Mouse (Mus musculus) neural tube, embryonic 13.5 days (tissue): ENCODE measurements around the gene Gm20662. TPM values are rescaled to one million over a fixed set of nuclear protein-coding genes. Genes with fewer than 3 reads are reported as not detected.
A peak's percentile ranks its signal among the peaks of the same experiment; 100 is the strongest.

Source experiments
- ATAC-seq: fragments of 200-750 bp; cut with Nextera tagmentation; 2 replicates; pipeline ENCODE4 v1.8.0; 2017; ENCODE audit warnings: low read depth, mild to moderate bottlenecking, moderate TSS enrichment, moderate library complexity
- H3K27ac ChIP-seq: fragments of 300-500 bp; sonication (generic); replicated peaks from 2 replicates; pipeline ENCODE4 v1.5.1; 2015; ENCODE audit warnings: moderate library complexity, mild to moderate bottlenecking, inconsistent platforms
- H3K27me3 ChIP-seq: fragments of 300-500 bp; sonication (generic); 2 replicates; pipeline ENCODE4 v1.6.1; 2015; ENCODE audit warnings: mild to moderate bottlenecking, inconsistent platforms
- H3K36me3 ChIP-seq: fragments of 300-500 bp; sonication (generic); 2 replicates; pipeline ENCODE4 v1.6.1; 2015; ENCODE audit warnings: mild to moderate bottlenecking, inconsistent platforms
- H3K4me1 ChIP-seq: fragments of 300-500 bp; sonication (generic); replicated peaks from 2 replicates; pipeline ENCODE4 v1.6.1; 2015; ENCODE audit warnings: inconsistent platforms
- H3K4me2 ChIP-seq: fragments of 300-500 bp; sonication (generic); 2 replicates; pipeline ENCODE4 v1.6.1; 2015; ENCODE audit warnings: inconsistent platforms, mild to moderate bottlenecking, moderate library complexity
- H3K4me3 ChIP-seq: fragments of 300-500 bp; sonication (generic); 2 replicates; pipeline ENCODE4 v1.5.1; 2015; ENCODE audit warnings: mild to moderate bottlenecking, inconsistent platforms
- H3K9ac ChIP-seq: fragments of 300-500 bp; sonication (generic); 2 replicates; pipeline ENCODE4 v1.6.1; 2015; ENCODE audit warnings: moderate library complexity, mild to moderate bottlenecking, inconsistent platforms
- H3K9me3 ChIP-seq: fragments of 300-500 bp; sonication (generic); 2 replicates; pipeline ENCODE4 v1.6.1; 2016; ENCODE audit warnings: inconsistent platforms
- WGBS: fragments of 180-500 bp; shearing (Covaris S2); methylation state at CpG from one replicate; pipeline ENCODE4 v1.1.7; 2015; 5-methylcytosine and 5-hydroxymethylcytosine counted together
- microRNA-seq: library from miRNA; unstranded; fragments of <30 nt; microRNA quantifications from one replicate; pipeline ENCODE4, GENCODE M21; 2016
- polyA plus RNA-seq: library from polyadenylated mRNA; unstranded; fragments of >200 nt; fragmentation: Nextera tagmentation; extraction: Ambion mirVana; gene quantifications from 2 replicates; pipeline ENCODE4 v1.2.1, GENCODE M21; 2015

Gene Gm20662
- polyA plus RNA-seq, 1 experiment from 2014 or later = not detected

GRCm38 (mm10) chr9:108085261-108085660 lies 89.1 kb downstream of the Gm20662 start:
- Histone ChIP-seq H3K36me3 (peaks cover 67% of the 10 kb centered on the region), H3K9me3 (no peaks in the 10 kb centered on the region), H3K4me3 (no peak overlapping the region), H3K4me2 (no peak overlapping the region), H3K9ac (no peak overlapping the region), H3K27ac (no peak overlapping the region), H3K27me3 (peaks cover 45% of the 10 kb centered on the region), H3K4me1 (peaks cover 9% of the 10 kb centered on the region; the same call in 1 of the 2 replicates)
- no peak for ATAC-seq
- 97% methylated on average over 4 of the region's 4 CpGs for WGBS

- 95% methylated on average over 7 of the region's 7 CpGs for WGBS
- no peak overlapping the region for H3K4me3 ChIP-seq
- no peaks in the 10 kb centered on the region for H3K9me3 ChIP-seq
- no peaks in the 10 kb centered on the region for H3K27me3 ChIP-seq
- H3K27ac ChIP-seq = no peak overlapping the region
- ATAC-seq = no peak
- no peak overlapping the region for H3K9ac ChIP-seq
- peaks cover 25% of the 10 kb centered on the region for H3K4me1 ChIP-seq
- H3K36me3 ChIP-seq = peaks cover 72% of the 10 kb centered on the region
- H3K4me2 ChIP-seq = no peak overlapping the region
These were observed 94.5 kb downstream of the Gm20662 start for GRCm38 (mm10) chr9:108090611-108091120.

DNA sequence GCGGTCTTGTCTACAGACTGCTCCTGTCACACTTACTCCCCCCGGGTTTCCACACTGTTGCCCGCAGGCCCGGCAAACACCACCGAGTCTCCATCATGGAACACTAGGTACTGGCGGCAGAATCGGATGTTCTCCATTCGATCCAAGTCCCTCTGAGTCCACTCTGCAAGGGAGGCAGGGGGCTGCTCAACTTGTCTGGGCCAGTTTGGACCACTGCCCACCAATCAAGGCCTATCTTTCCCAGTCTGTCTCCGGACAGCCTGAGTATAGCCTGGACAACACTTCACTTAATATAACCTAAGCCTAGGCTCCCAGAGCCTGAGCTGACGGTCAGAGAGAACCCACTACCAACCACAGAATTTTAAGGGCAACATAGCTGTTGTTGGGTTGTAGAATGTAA lies 97.4 kb downstream of the Gm20662 start:
- Histone ChIP-seq H3K4me1 (peaks cover 34% of the 10 kb centered on the region), H3K27ac (peak overlapping the region; percentile 80; the same call in 1 of the 2 replicates), H3K9ac (peak overlapping the region; percentile 87), H3K36me3 (peaks cover 52% of the 10 kb centered on the region), H3K4me2 (peak overlapping the region; percentile 91), H3K9me3 (no peaks in the 10 kb centered on the region), H3K27me3 (no peaks in the 10 kb centered on the region), H3K4me3 (peak overlapping the region; percentile 77)
- no peak for ATAC-seq
- 74% methylated on average over 10 of the region's 10 CpGs for WGBS

DNA sequence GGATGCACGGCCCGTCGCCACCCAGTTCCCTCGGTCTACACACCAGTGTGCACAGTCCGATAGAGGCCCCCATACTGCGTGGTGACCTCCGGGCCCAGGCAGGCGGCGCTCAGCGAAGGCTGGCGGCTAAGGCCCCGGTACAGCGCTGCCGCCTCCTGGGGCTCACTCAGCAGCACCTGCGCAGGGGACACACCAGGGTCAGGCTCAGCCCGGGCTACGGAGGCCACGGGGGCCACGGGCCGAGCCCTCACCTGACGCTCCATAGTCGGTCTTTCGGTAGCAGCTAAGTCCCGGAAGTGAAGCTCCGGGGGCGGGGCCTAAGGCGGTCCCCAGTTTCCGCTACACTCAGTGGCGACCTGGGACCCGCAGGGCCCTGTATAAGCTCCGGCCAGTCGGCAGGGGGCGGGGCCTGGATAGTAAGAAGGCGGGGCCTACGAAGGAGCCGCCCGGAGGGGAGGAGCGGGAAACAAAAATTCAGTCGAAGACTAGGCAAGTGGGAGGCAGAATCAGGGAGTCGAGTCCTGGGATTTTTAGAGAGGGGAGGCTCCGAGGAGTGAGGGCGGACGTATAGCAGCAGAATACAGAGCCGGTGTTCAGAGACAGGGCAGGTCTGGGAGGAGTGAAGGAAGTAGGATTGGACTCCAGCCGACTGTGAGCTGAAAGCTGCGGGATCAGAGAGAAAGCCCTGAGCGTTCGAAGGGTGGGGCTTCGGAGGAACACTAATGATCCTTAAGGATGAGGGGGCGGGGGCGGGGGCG lies 98.2 kb downstream of the Gm20662 start, which contains the start of gene Apeh:
Gene Apeh (minus strand): TSS at position 423 of the 758 bp plus-strand sequence.
- H3K4me3 ChIP-seq = peak within 1 kb of the TSS; percentile 77
- peaks cover 34% of the 10 kb centered on the region for H3K4me1 ChIP-seq
- under 1% methylated on average over 52 of the region's 52 CpGs for WGBS
- H3K27me3 ChIP-seq = no peaks in the 10 kb centered on the region
- peak within 1 kb of the TSS; percentile 87 for H3K9ac ChIP-seq
- no peaks in the 10 kb centered on the region for H3K9me3 ChIP-seq
- H3K4me2 ChIP-seq = peak within 1 kb of the TSS; percentile 91
- peak within 1 kb of the TSS; percentile 80 for H3K27ac ChIP-seq
- peaks cover 52% of the 10 kb centered on the region for H3K36me3 ChIP-seq
- peak; percentile 94 for ATAC-seq

Small RNAs within 50 kb of the gene (microRNA-seq; reads per million reads assigned to microRNA genes)
- gene Mir7088 = not detected

Other genes starting within 250 kb of the Gm20662 start
- 252 and 279 TPM in 2 replicates for gene Rbm5, start 225.4 kb upstream of the Gm20662 start, polyA plus RNA-seq
- 103 and 114 TPM in 2 replicates for gene Rbm6, start 123.1 kb upstream of the Gm20662 start, polyA plus RNA-seq
- 25.6 and 26.6 TPM in 2 replicates for gene Mon1a, start 108.2 kb upstream of the Gm20662 start, polyA plus RNA-seq
- gene Mst1r, start 89.5 kb upstream of the Gm20662 start, polyA plus RNA-seq = 2.9 and 3.4 TPM in 2 replicates
- not detected in 2 replicates for gene Actl11, start 67.9 kb upstream of the Gm20662 start, polyA plus RNA-seq
- 11.4 and 12.8 TPM in 2 replicates for gene Camkv, start 60.7 kb upstream of the Gm20662 start, polyA plus RNA-seq
- gene Traip, start 46.2 kb upstream of the Gm20662 start, polyA plus RNA-seq = 6.7 and 8.7 TPM in 2 replicates
- 7.6 and 9.3 TPM in 2 replicates for gene Uba7, start 20.8 kb upstream of the Gm20662 start, polyA plus RNA-seq
- gene Gm20661, start 13.3 kb upstream of the Gm20662 start, polyA plus RNA-seq = 2.0 and 2.2 TPM in 2 replicates
- 28.8 and 30.7 TPM in 2 replicates for gene Inka1, start 10.5 kb upstream of the Gm20662 start, polyA plus RNA-seq
- 2.6 and 3.4 TPM in 2 replicates for gene Cdhr4, start 3.9 kb upstream of the Gm20662 start, polyA plus RNA-seq
- gene Ip6k1, start 6.2 kb downstream of the Gm20662 start, polyA plus RNA-seq = 94.1 and 94.9 TPM in 2 replicates
- 21.9 and 25.3 TPM in 2 replicates for gene Gmppb, start 52.9 kb downstream of the Gm20662 start, polyA plus RNA-seq
- 2.8 and 3.0 TPM in 2 replicates for gene Amigo3, start 56.8 kb downstream of the Gm20662 start, polyA plus RNA-seq
- gene Mst1, start 84.1 kb downstream of the Gm20662 start, polyA plus RNA-seq = 0.18 TPM in 1 of 2 replicates, not detected in the other
- 43.8 and 44.0 TPM in 2 replicates for gene Rnf123, start 87.0 kb downstream of the Gm20662 start, polyA plus RNA-seq
- gene Apeh, start 98.3 kb downstream of the Gm20662 start, polyA plus RNA-seq = 48.6 and 64.1 TPM in 2 replicates
- 6.9 and 7.0 TPM in 2 replicates for gene Bsn, start 194.0 kb downstream of the Gm20662 start, polyA plus RNA-seq